Mouse (Mus musculus) midbrain, embryonic 14.5 days (tissue): ENCODE data around the gene Krtap4-13. TPM values are rescaled to one million over a fixed set of nuclear protein-coding genes. Genes with fewer than 3 reads are reported as not detected.

ENCODE experiments used
- polyA plus RNA-seq: library from polyadenylated mRNA; unstranded; fragments of >200 nt; fragmentation: Nextera tagmentation; extraction: Ambion mirVana; gene quantifications from 2 replicates; pipeline ENCODE4 v1.2.1, GENCODE M21; 2014

Krtap4-13 gene
- polyA plus RNA-seq, 1 experiment from 2014 or later: not detected

Other genes starting within 250 kb of the Krtap4-13 start
- not detected in 2 replicates for gene Krtap3-1, start 243.3 kb downstream of the Krtap4-13 start, polyA plus RNA-seq
- not detected in 2 replicates for gene Krtap1-5, start 228.9 kb downstream of the Krtap4-13 start, polyA plus RNA-seq
- not detected in 2 replicates for gene Krtap1-4, start 226.2 kb downstream of the Krtap4-13 start, polyA plus RNA-seq
- gene Krtap1-3, start 218.6 kb downstream of the Krtap4-13 start, polyA plus RNA-seq: not detected in 2 replicates
- gene Krtap9-3, start 211.8 kb downstream of the Krtap4-13 start, polyA plus RNA-seq: not detected in 2 replicates
- gene Gm11938, start 206.6 kb downstream of the Krtap4-13 start, polyA plus RNA-seq: not detected in 2 replicates
- not detected in 2 replicates for gene Gm11937, start 199.7 kb downstream of the Krtap4-13 start, polyA plus RNA-seq
- not detected in 2 replicates for gene Krtap2-4, start 195.0 kb downstream of the Krtap4-13 start, polyA plus RNA-seq
- not detected in 2 replicates for gene Gm11562, start 189.5 kb downstream of the Krtap4-13 start, polyA plus RNA-seq
- gene Krtap4-1, start 181.7 kb downstream of the Krtap4-13 start, polyA plus RNA-seq: not detected in 2 replicates
- gene Krtap4-2, start 174.8 kb downstream of the Krtap4-13 start, polyA plus RNA-seq: not detected in 2 replicates
- gene Krtap4-7, start 165.8 kb downstream of the Krtap4-13 start, polyA plus RNA-seq: not detected in 2 replicates
- gene Gm11555, start 159.7 kb downstream of the Krtap4-13 start, polyA plus RNA-seq: not detected in 2 replicates
- gene Gm11563, start 150.9 kb downstream of the Krtap4-13 start, polyA plus RNA-seq: not detected in 2 replicates
- not detected in 2 replicates for gene Krtap4-6, start 143.9 kb downstream of the Krtap4-13 start, polyA plus RNA-seq
- not detected in 2 replicates for gene Gm14190, start 119.2 kb downstream of the Krtap4-13 start, polyA plus RNA-seq
- gene Gm14180, start 75.6 kb downstream of the Krtap4-13 start, polyA plus RNA-seq: not detected in 2 replicates
- not detected in 2 replicates for gene Gm11595, start 37.0 kb downstream of the Krtap4-13 start, polyA plus RNA-seq
- gene Krtap4-8, start 29.2 kb downstream of the Krtap4-13 start, polyA plus RNA-seq: not detected in 2 replicates
- gene Krtap4-9, start 24.7 kb downstream of the Krtap4-13 start, polyA plus RNA-seq: not detected in 2 replicates
- gene Gm11596, start 16.4 kb downstream of the Krtap4-13 start, polyA plus RNA-seq: not detected in 2 replicates
- not detected in 2 replicates for gene Gm11569, start 11.0 kb downstream of the Krtap4-13 start, polyA plus RNA-seq
- not detected in 2 replicates for gene Gm11554, start 5.4 kb downstream of the Krtap4-13 start, polyA plus RNA-seq
- not detected in 2 replicates for gene Gm11564, start 5.8 kb upstream of the Krtap4-13 start, polyA plus RNA-seq
- not detected in 2 replicates for gene 2300003K06Rik, start 28.2 kb upstream of the Krtap4-13 start, polyA plus RNA-seq
- not detected in 2 replicates for gene Krtap4-16, start 41.7 kb upstream of the Krtap4-13 start, polyA plus RNA-seq
- gene Gm11568, start 48.0 kb upstream of the Krtap4-13 start, polyA plus RNA-seq: not detected in 2 replicates
- gene Gm11559, start 54.6 kb upstream of the Krtap4-13 start, polyA plus RNA-seq: not detected in 2 replicates
- not detected in 2 replicates for gene Krtap9-1, start 63.5 kb upstream of the Krtap4-13 start, polyA plus RNA-seq
- gene Gm11567, start 69.3 kb upstream of the Krtap4-13 start, polyA plus RNA-seq: not detected in 2 replicates
- gene Krtap31-1, start 98.0 kb upstream of the Krtap4-13 start, polyA plus RNA-seq: not detected in 2 replicates
- gene Gm11565, start 104.9 kb upstream of the Krtap4-13 start, polyA plus RNA-seq: not detected in 2 replicates
- gene Krtap31-2, start 126.4 kb upstream of the Krtap4-13 start, polyA plus RNA-seq: not detected in 2 replicates
- gene Krtap9-5, start 138.6 kb upstream of the Krtap4-13 start, polyA plus RNA-seq: not detected in 2 replicates
- not detected in 2 replicates for gene Krtap29-1, start 169.2 kb upstream of the Krtap4-13 start, polyA plus RNA-seq
- gene Krtap16-1, start 176.7 kb upstream of the Krtap4-13 start, polyA plus RNA-seq: not detected in 2 replicates
- 0.61 TPM in 1 of 2 replicates, not detected in the other for gene Krtap17-1, start 184.1 kb upstream of the Krtap4-13 start, polyA plus RNA-seq
- not detected in 2 replicates for gene Krt33a, start 206.3 kb upstream of the Krtap4-13 start, polyA plus RNA-seq
- gene Krt33b, start 220.0 kb upstream of the Krtap4-13 start, polyA plus RNA-seq: not detected in 2 replicates
- gene Krt34, start 231.7 kb upstream of the Krtap4-13 start, polyA plus RNA-seq: not detected in 2 replicates
- gene Krt31, start 240.7 kb upstream of the Krtap4-13 start, polyA plus RNA-seq: not detected in 2 replicates